In the genomic region with DNA sequence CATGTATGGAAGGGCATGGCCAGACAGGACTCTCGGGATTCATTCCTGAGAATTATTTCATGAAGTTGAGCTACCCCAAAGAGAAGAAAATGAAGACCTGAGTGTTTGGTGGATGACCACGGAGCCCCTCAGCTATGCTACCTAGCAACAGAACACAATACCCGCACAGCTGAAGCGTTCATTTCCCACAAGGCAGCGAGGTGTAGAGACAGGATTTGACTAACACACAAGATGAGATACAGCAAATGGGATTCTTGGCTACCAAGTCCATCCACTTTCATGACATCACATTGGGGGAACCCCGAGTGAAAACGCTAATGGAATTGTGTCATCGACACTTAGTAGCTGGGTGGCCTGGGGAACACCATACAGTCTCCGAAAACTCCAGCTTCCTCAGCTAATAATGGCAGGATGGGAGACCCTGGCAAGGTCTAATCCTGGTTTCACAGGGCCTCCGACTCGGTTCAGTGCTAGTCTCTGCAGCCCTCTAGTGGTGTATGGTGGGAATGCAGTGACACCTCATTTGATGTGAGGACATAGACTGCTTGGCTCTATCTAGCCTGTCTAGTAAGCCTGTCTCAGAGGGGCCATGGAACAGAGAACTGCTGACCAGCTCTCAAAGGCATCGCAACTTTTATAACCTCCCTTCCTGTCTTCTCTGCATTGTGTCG, we compare ENCODE assay signal across 8 mouse cellular contexts. TPM values are rescaled to one million over a fixed set of nuclear protein-coding genes. Genes with fewer than 3 reads are reported as not detected.
DNase-seq lines count a peak whose midpoint lies in the region; ATAC-seq lines count a peak whose summit lies in the region.

No protein-coding gene starts in this region.

- H3K4me2 ChIP-seq in heart, embryonic 11.5 days: no peak overlapping the region
- peak overlapping the region; percentile 36 for H3K4me2 ChIP-seq in midbrain, embryonic 14.5 days (ENCODE audit: low read length)

- H3K4me1 ChIP-seq in heart, embryonic 11.5 days (ENCODE audit: control insufficient read depth, insufficient read depth, low read length): peaks cover 9% of the 10 kb centered on the region
- no peaks in the 10 kb centered on the region for H3K4me1 ChIP-seq in midbrain, embryonic 14.5 days (ENCODE audit: control insufficient read depth, insufficient read depth, low read length)

- no peaks in the 10 kb centered on the region for H3K9me3 ChIP-seq in heart, embryonic 11.5 days (replicated peaks; ENCODE audit: control insufficient read depth, low read length)
- H3K9me3 ChIP-seq in midbrain, embryonic 14.5 days (ENCODE audit: control insufficient read depth, low read length): no peaks in the 10 kb centered on the region

- H3K9ac ChIP-seq in heart, embryonic 11.5 days (ENCODE audit: low read depth, low read length): no peak overlapping the region
- no peak overlapping the region for H3K9ac ChIP-seq in midbrain, embryonic 14.5 days (replicated peaks; ENCODE audit: low read length)

- H3K27ac ChIP-seq in heart, embryonic 11.5 days (ENCODE audit: low read depth, low read length): no peak overlapping the region
- no peak overlapping the region for H3K27ac ChIP-seq in midbrain, embryonic 14.5 days (replicated peaks; ENCODE audit: low read depth, low read length)

- DNase-seq in heart, adult 11 months: peak; percentile 96
- peak; percentile 92 for DNase-seq in embryo, embryonic 9.5 days (ENCODE audit: extremely low spot score)
- peak; percentile 89 for DNase-seq in kidney, adult 18-20 months
- DNase-seq in left cerebral cortex, postnatal 4 days: peak; percentile 94
- DNase-seq in midbrain, embryonic 14.5 days: peak; percentile 97
- DNase-seq in spleen, adult 12 weeks (ENCODE audit: low spot score): peak; percentile 42

- no peak; the same call in 1 of the 2 replicates for ATAC-seq in heart, embryonic 11.5 days (replicated peaks; ENCODE audit: insufficient number of reproducible peaks, low FRiP score, low TSS enrichment)
- peak; percentile 83 for ATAC-seq in granulocyte monocyte progenitor cell, adult 5-6 weeks (replicated peaks; ENCODE audit: poor library complexity, severe bottlenecking)
- ATAC-seq in midbrain, embryonic 14.5 days (ENCODE audit: low FRiP score, low TSS enrichment): peak; percentile 90

- H3K36me3 ChIP-seq in heart, embryonic 11.5 days (ENCODE audit: control insufficient read depth, insufficient read depth, low read length): no peaks in the 10 kb centered on the region
- H3K36me3 ChIP-seq in midbrain, embryonic 14.5 days (ENCODE audit: control insufficient read depth, insufficient read depth, low read length): no peaks in the 10 kb centered on the region

- 34% methylated on average over 13 of the region's 13 CpGs for WGBS in heart, embryonic 11.5 days (ENCODE audit: insufficient replicate concordance)
- 15% methylated on average over 13 of the region's 13 CpGs for WGBS in midbrain, embryonic 14.5 days

- no peaks in the 10 kb centered on the region for H3K27me3 ChIP-seq in heart, embryonic 11.5 days (ENCODE audit: control insufficient read depth, insufficient read depth, low read length)
- no peaks in the 10 kb centered on the region for H3K27me3 ChIP-seq in midbrain, embryonic 14.5 days (ENCODE audit: control insufficient read depth, insufficient read depth, low read length)

- H3K4me3 ChIP-seq in heart, embryonic 11.5 days (ENCODE audit: low read depth, low read length): no peak overlapping the region
- no peak overlapping the region for H3K4me3 ChIP-seq in midbrain, embryonic 14.5 days (replicated peaks; ENCODE audit: low read depth, low read length)

- intact Hi-C loops in left cerebral cortex, postnatal 4 days (cut with DNase I): loop anchor here (5.0 to 10.0 kb wide), 4 partner anchors 114 to 401 kb away; no protein-coding TSS in a partner anchor

RNA-seq across cellular contexts. Expression of a gene that starts 40.9 kb away (rescaled TPM):
- polyA plus RNA-seq in heart, embryonic 11.5 days (2014; fragmentation: Nextera tagmentation; extraction: Ambion mirVana): 38.5 and 40.8 TPM in 2 replicates
- total RNA-seq in granulocyte monocyte progenitor cell, adult 5-6 weeks (2014; fragmentation: Nextera tagmentation): 25.3 and 43.8 TPM in 2 replicates
- 3.5 and 6.2 TPM in 2 replicates for total RNA-seq in granulocyte monocyte progenitor cell, adult 5-6 weeks (2017)
- 100 to 1,000 TPM; 106 to 107 TPM for total RNA-seq in left cerebral cortex, postnatal 4 days (2021)
- 82.5 and 100 TPM in 2 replicates for polyA plus RNA-seq in midbrain, embryonic 14.5 days (2014; fragmentation: Nextera tagmentation; extraction: Ambion mirVana)

Comparison
In these comparisons a context has a peak if more than half of its experiments do, and no peak if none do; other contexts are left out.
1. DNase-seq: peak in every context shown above with its lines; median percentile 97 in midbrain, embryonic 14.5 days; 96 in heart, adult 11 months; 94 in left cerebral cortex, postnatal 4 days; 92 in embryo, embryonic 9.5 days; 89 in kidney, adult 18-20 months; 42 in spleen, adult 12 weeks.